In the genomic region with DNA sequence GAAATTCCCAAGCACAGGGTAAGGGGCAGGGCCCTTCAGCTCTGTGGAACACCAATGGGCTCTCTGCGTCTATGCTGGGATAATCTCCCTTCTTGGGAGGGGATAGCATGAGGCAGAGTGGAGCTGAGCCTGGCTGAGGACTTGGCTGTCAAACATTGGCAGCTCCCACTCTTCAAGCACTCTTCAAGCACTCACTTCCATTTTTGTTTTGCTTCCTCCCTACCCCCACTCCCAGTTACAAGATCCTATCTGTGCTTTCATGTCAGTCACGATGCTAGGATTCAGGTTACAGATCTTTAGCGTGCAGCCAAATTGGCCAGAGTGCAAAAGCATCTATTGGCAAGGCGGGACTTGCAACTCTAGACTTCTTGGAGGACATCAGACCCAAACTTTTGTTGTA, we compare ENCODE assay signal across 16 mouse cellular contexts. TPM values are rescaled to one million over a fixed set of nuclear protein-coding genes. Genes with fewer than 3 reads are reported as not detected.
DNase-seq lines count a peak whose midpoint lies in the region; ATAC-seq lines count a peak whose summit lies in the region.
"Had no signal": no experiment of that assay in that cellular context is flagged by ENCODE, and none has a peak within 500 bp of the region (broad histone marks: within the 10 kb centered on the region; RNA-seq: fewer than 3 reads in every experiment).

No protein-coding gene starts in this region.

- H3K9me3 ChIP-seq in embryonic facial prominence, embryonic 14.5 days (ENCODE audit: control insufficient read depth, low read length), result no peaks in the 10 kb centered on the region
- H3K9me3 ChIP-seq: forebrain, embryonic 12.5 days; liver, embryonic 12.5 days had no signal

- DNase-seq in embryo, embryonic 10 days (ENCODE audit: low spot score), result peak; percentile 27
- no peak for DNase-seq in embryo, embryonic 9.5 days (ENCODE audit: extremely low spot score)
- peak; percentile 44 for DNase-seq in 3T3-L1 (ENCODE audit: low read depth, low spot score)
- DNase-seq in embryonic facial prominence, embryonic 14.5 days (ENCODE audit: low spot score), result peak; percentile 79
- DNase-seq in lung, postnatal 14 days, result peak; percentile 30
- DNase-seq in frontal cortex, postnatal 25 days (ENCODE audit: low spot score in 2 of 2), result no peak
- DNase-seq in left cerebral cortex, adult 8-10 months (ENCODE audit: low spot score in 2 of 2), result no peak
- DNase-seq in kidney, postnatal 4 days, result no peak
- DNase-seq: cerebellum, adult 11-12 months; heart, adult 18-20 months; kidney, adult 18-20 months; right cerebral cortex, postnatal 4 days had no signal

- no peak overlapping the region for H3K27ac ChIP-seq in embryonic facial prominence, embryonic 14.5 days (replicated peaks; ENCODE audit: low read depth, low read length)
- H3K27ac ChIP-seq: forebrain, embryonic 12.5 days had no signal

- WGBS in embryonic facial prominence, embryonic 14.5 days, result 14% methylated on average over 4 of the region's 4 CpGs

- ATAC-seq in embryonic facial prominence, embryonic 14.5 days (ENCODE audit: low read depth), result peak; percentile 55
- ATAC-seq: liver, embryonic 12.5 days had no signal

- H3K9ac ChIP-seq in embryonic facial prominence, embryonic 14.5 days (ENCODE audit: low read depth, low read length), result no peak overlapping the region
- H3K9ac ChIP-seq: forebrain, embryonic 12.5 days; liver, embryonic 12.5 days had no signal

- H3K36me3 ChIP-seq in embryonic facial prominence, embryonic 14.5 days (ENCODE audit: control insufficient read depth, insufficient read depth, low read length), result no peaks in the 10 kb centered on the region
- H3K36me3 ChIP-seq: forebrain, embryonic 12.5 days; liver, embryonic 12.5 days had no signal

- no peaks in the 10 kb centered on the region for H3K27me3 ChIP-seq in embryonic facial prominence, embryonic 14.5 days (replicated peaks; ENCODE audit: control insufficient read depth, insufficient read depth, low read length)
- H3K27me3 ChIP-seq: forebrain, embryonic 12.5 days had no signal

- H3K4me1 ChIP-seq in embryonic facial prominence, embryonic 14.5 days (ENCODE audit: control insufficient read depth, insufficient read depth, low read length), result peaks cover 8% of the 10 kb centered on the region; the same call in 1 of the 2 replicates

- H3K4me3 ChIP-seq in embryonic facial prominence, embryonic 14.5 days (ENCODE audit: low read depth, low read length), result no peak overlapping the region
- H3K4me3 ChIP-seq: forebrain, embryonic 12.5 days; liver, embryonic 12.5 days had no signal

- no peak overlapping the region for H3K4me2 ChIP-seq in embryonic facial prominence, embryonic 14.5 days (ENCODE audit: low read depth, low read length)
- H3K4me2 ChIP-seq: forebrain, embryonic 12.5 days; liver, embryonic 12.5 days had no signal

RNA-seq across cellular contexts. Expression of gene Elf3, which starts 5.5 kb away (rescaled TPM):
- 10.0 and 13.8 TPM in 2 replicates for polyA plus RNA-seq in embryonic facial prominence, embryonic 14.5 days (2014; fragmentation: Nextera tagmentation; extraction: Ambion mirVana)
- under 1 TPM in 2 of 4 experiments, not detected in 2; 0.19 to 0.20 TPM for total RNA-seq in left cerebral cortex, adult 8-10 months (2022)
- total RNA-seq: hematopoietic stem cell, adult 5-6 weeks; megakaryocyte-erythroid progenitor cell, adult 5-6 weeks had no signal

RNA-seq across cellular contexts. Expression of gene Rnpep, which starts 31.0 kb away (rescaled TPM):
- 78.1 and 79.9 TPM in 2 replicates for polyA plus RNA-seq in embryonic facial prominence, embryonic 14.5 days (2014; fragmentation: Nextera tagmentation; extraction: Ambion mirVana)
- total RNA-seq in left cerebral cortex, adult 8-10 months (2022), result 10 to 100 TPM; 47.8 to 53.4 (median 49.7) TPM

Comparison
In these comparisons a context has a peak if more than half of its experiments do, and no peak if none do; other contexts are left out.
1. DNase-seq: peak in embryo, embryonic 10 days (single experiment), 3T3-L1 (single experiment), embryonic facial prominence, embryonic 14.5 days (single experiment) and lung, postnatal 14 days (single experiment); none in embryo, embryonic 9.5 days (single experiment), frontal cortex, postnatal 25 days (0 of 2), left cerebral cortex, adult 8-10 months (0 of 2) and kidney, postnatal 4 days (0 of 2).